ENCODE assay signal across 9 mouse cellular contexts in genomic region chr2:13237140-13237901, GRCm38 (mm10). TPM values are rescaled to one million over a fixed set of nuclear protein-coding genes. Genes with fewer than 3 reads are reported as not detected.
DNase-seq lines count a peak whose midpoint lies in the region; ATAC-seq and TF ChIP-seq lines count a peak whose summit lies in the region.
"Had no signal": no experiment of that assay in that cellular context is flagged by ENCODE, and none has a peak within 500 bp of the region (broad histone marks: within the 10 kb centered on the region; RNA-seq: fewer than 3 reads in every experiment).

No protein-coding gene starts in this region.

- no peaks in the 10 kb centered on the region for H3K9me3 ChIP-seq in CH12.LX (replicated peaks; ENCODE audit: low read length)
- no peaks in the 10 kb centered on the region for H3K9me3 ChIP-seq in lung, embryonic 14.5 days (ENCODE audit: low read depth, low read length)
- H3K9me3 ChIP-seq: limb, embryonic 15.5 days had no signal

- no peaks in the 10 kb centered on the region for H3K27me3 ChIP-seq in CH12.LX (replicated peaks)
- no peaks in the 10 kb centered on the region for H3K27me3 ChIP-seq in lung, embryonic 14.5 days (ENCODE audit: insufficient read depth, low read length)
- H3K27me3 ChIP-seq: limb, embryonic 15.5 days had no signal

- peak; percentile 91 for TF ChIP-seq CTCF in gastrocnemius, adult 2 months (IDR thresholded peaks at IDR 0.05)
- peak; percentile 81 to 86 for TF ChIP-seq CTCF in CH12.LX (conservative IDR thresholded peaks at IDR 0.05 in 1 of 2, IDR thresholded peaks at IDR 0.05 in 1 of 2; ENCODE audit: low read depth in 2 of 2, low read length in 2 of 2)
- peak; percentile 81 for TF ChIP-seq CTCF in lung, embryonic 14.5 days (IDR thresholded peaks at IDR 0.05; ENCODE audit: low read depth)

- peak; percentile 30 for DNase-seq in gastrocnemius, adult 2 months
- DNase-seq in gastrocnemius, postnatal 25 days, result no peak
- DNase-seq in CH12.LX (ENCODE audit: extremely low read depth), result peak; percentile 64
- peak; percentile 31 to 55 for DNase-seq in kidney, postnatal 4 days
- DNase-seq in lung, embryonic 14.5 days, result peak; percentile 87
- DNase-seq in right cerebral cortex, adult 18-20 months, result peak; percentile 49

- in situ Hi-C loops in CH12.LX (cut with MboI; ENCODE audit: low pct_ligation_motif_present, low pct_unique_long_range_greater_than_20kb, low sequenced_read_pairs), result loop anchor here (10.0 to 25.0 kb wide), 2 partner anchors 533 to 800 kb away; no protein-coding TSS in a partner anchor

- H3K9ac ChIP-seq in CH12.LX (ENCODE audit: insufficient read depth, low read depth), result no peak overlapping the region
- H3K9ac ChIP-seq in lung, embryonic 14.5 days, result no peak overlapping the region
- H3K9ac ChIP-seq: limb, embryonic 15.5 days had no signal

- intact Hi-C loops in gastrocnemius, adult 2 months (cut with DNase I), result loop anchor here (2.0 kb wide), 3 partner anchors 51 to 779 kb away; no protein-coding TSS in a partner anchor

- H3K4me1 ChIP-seq in CH12.LX (ENCODE audit: control insufficient read depth in 1 of 2, insufficient read depth in 2 of 2), result peaks cover 0 to 43% of the 10 kb centered on the region in 2 experiments; a peak in 2 of 4 replicates
- H3K4me1 ChIP-seq in lung, embryonic 14.5 days (ENCODE audit: insufficient read depth), result peaks cover 3% of the 10 kb centered on the region; the same call in 1 of the 2 replicates

- peaks cover 0 to 43% of the 10 kb centered on the region in 2 experiments for H3K36me3 ChIP-seq in CH12.LX (replicated peaks in 1 of 2; ENCODE audit: control insufficient read depth in 1 of 2, insufficient read depth in 1 of 2, low read length in 1 of 2)
- H3K36me3 ChIP-seq in lung, embryonic 14.5 days (ENCODE audit: insufficient read depth), result peaks cover 7% of the 10 kb centered on the region; the same call in 1 of the 2 replicates

- H3K79me2 ChIP-seq in CH12.LX (replicated peaks; ENCODE audit: control insufficient read depth, extremely low read depth, insufficient read depth, poor library complexity, severe bottlenecking), result no peaks in the 10 kb centered on the region

- no peak overlapping the region for H3K4me2 ChIP-seq in CH12.LX (ENCODE audit: insufficient read depth, low read depth, poor library complexity, severe bottlenecking)
- H3K4me2 ChIP-seq in lung, embryonic 14.5 days, result no peak overlapping the region
- H3K4me2 ChIP-seq: limb, embryonic 15.5 days had no signal

- dilution Hi-C loops in CH12.LX (cut with MboI; ENCODE audit: extremely low pct_ligation_motif_present, extremely low pct_unique_long_range_greater_than_20kb, low sequenced_read_pairs), result no loop called here

- no peak for TF ChIP-seq POLR2A in CH12.LX (IDR thresholded peaks at IDR 0.05; ENCODE audit: low read depth, low read length)

- no peak for TF ChIP-seq EP300 in CH12.LX (IDR thresholded peaks at IDR 0.05; ENCODE audit: low read length)

- no peak overlapping the region for H3K4me3 ChIP-seq in gastrocnemius, adult 2 months
- H3K4me3 ChIP-seq in CH12.LX (replicated peaks in 1 of 3; ENCODE audit: low read depth in 2 of 3, low read length in 2 of 3, poor library complexity in 1 of 3), result no peak overlapping the region
- H3K4me3 ChIP-seq in lung, embryonic 14.5 days (ENCODE audit: low read depth, low read length), result no peak overlapping the region
- H3K4me3 ChIP-seq: limb, embryonic 15.5 days had no signal

- H3K27ac ChIP-seq in gastrocnemius, adult 2 months, result no peak overlapping the region
- no peak overlapping the region for H3K27ac ChIP-seq in CH12.LX (ENCODE audit: insufficient read depth, low read depth)
- H3K27ac ChIP-seq in lung, embryonic 14.5 days (ENCODE audit: low read depth), result no peak overlapping the region
- H3K27ac ChIP-seq: limb, embryonic 15.5 days had no signal

- 32% methylated on average over 8 of the region's 8 CpGs for WGBS in lung, embryonic 14.5 days

- ATAC-seq in cerebellum, adult (ENCODE audit: insufficient number of reproducible peaks, low FRiP score, low TSS enrichment), result peak; percentile 46
- ATAC-seq in frontal cortex, adult (ENCODE audit: low TSS enrichment), result peak; percentile 79
- peak; percentile 65; the same call in 1 of the 2 replicates for ATAC-seq in lung, embryonic 14.5 days (ENCODE audit: insufficient read depth)

- TF ChIP-seq RAD21 in CH12.LX (IDR thresholded peaks at IDR 0.05; ENCODE audit: low read depth, low read length), result peak; percentile 93

TF ChIP-seq in CH12.LX, 34 proteins besides CTCF, POLR2A, EP300 and RAD21:
- TF ChIP-seq ZC3H11A (IDR thresholded peaks at IDR 0.05; ENCODE audit: low read depth, low read length) (peak; percentile 50; the same call in 1 of the 2 replicates), PAX5 (IDR thresholded peaks at IDR 0.05; ENCODE audit: low read length) (no peak), TCF12 (IDR thresholded peaks at IDR 0.05; ENCODE audit: low read depth, low read length) (no peak), ELF1 (IDR thresholded peaks at IDR 0.05; ENCODE audit: low read depth, low read length) (no peak), SIN3A (IDR thresholded peaks at IDR 0.05; ENCODE audit: low read length) (no peak), MAFK (IDR thresholded peaks at IDR 0.05; ENCODE audit: insufficient replicate concordance, low read length) (no peak), MAZ (IDR thresholded peaks at IDR 0.05; ENCODE audit: low read depth, low read length) (no peak), CHD2 (IDR thresholded peaks at IDR 0.05; ENCODE audit: low read length) (no peak), UBTF (IDR thresholded peaks at IDR 0.05; ENCODE audit: low read depth, low read length) (no peak), USF2 (conservative IDR thresholded peaks at IDR 0.05; ENCODE audit: low read depth, low read length) (no peak), NELFE (IDR thresholded peaks at IDR 0.05; ENCODE audit: low read depth, low read length) (no peak), USF1 (IDR thresholded peaks at IDR 0.05; ENCODE audit: low read depth, low read length) (no peak), IRF4 (IDR thresholded peaks at IDR 0.05; ENCODE audit: low read depth, low read length) (no peak), ZMIZ1 (IDR thresholded peaks at IDR 0.05; ENCODE audit: low read depth, low read length) (no peak), SMC3 (IDR thresholded peaks at IDR 0.05; ENCODE audit: low read depth, low read length) (peak; percentile 81), MYC (IDR thresholded peaks at IDR 0.05; ENCODE audit: low read depth, low read length) (no peak)

RNA-seq across cellular contexts. Expression of gene Rsu1, which starts 33.9 kb away (rescaled TPM):
- 10 to 100 TPM; 29.4 to 35.2 TPM for total RNA-seq in gastrocnemius, adult 2 months (2021)
- total RNA-seq in gastrocnemius, postnatal 25 days (2021), result 10 to 100 TPM; 28.2 to 37.8 TPM
- total RNA-seq in CH12.LX (2012; rRNA removed) (29.5 and 33.0 TPM in 2 replicates), CH12.LX (2014; rRNA removed) (86.3 and 86.4 TPM in 2 replicates)
- polyA plus RNA-seq in CH12.LX (2012; ENCODE audit: insufficient read length, low read depth), result 102 and 108 TPM in 2 replicates
- polyA plus RNA-seq in lung, embryonic 14.5 days (2014; fragmentation: Nextera tagmentation; extraction: Ambion mirVana), result 144 and 155 TPM in 2 replicates
